Mouse (Mus musculus): ENCODE measurements around the gene Ash1l.
"Not testable (repeated sequence)": the region's sequence is repeated elsewhere in the genome, so short reads cannot be mapped to it uniquely, and the experiment has no call there.

The Ash1l gene

DNA sequence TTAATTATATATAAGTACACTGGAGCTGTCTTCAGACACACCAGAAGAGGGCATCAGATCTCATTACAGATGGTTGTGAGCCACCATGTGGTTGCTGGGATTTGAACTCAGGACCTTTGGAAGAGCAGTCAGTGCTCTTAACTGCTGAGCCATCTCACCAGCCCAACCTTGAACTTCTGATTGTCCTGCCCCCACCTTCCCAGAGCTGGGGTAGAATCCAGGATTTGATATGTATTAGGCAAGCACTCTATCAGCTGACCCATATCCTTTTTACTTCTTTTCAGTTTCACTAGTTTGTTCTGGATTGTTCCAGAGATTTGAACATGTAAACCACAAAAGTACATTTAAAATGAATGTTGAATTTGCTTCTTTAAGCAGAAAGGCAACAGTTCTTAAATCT, 12.8 kb downstream of the Ash1l start:
- DNase-seq = not testable (repeated sequence)

DNA sequence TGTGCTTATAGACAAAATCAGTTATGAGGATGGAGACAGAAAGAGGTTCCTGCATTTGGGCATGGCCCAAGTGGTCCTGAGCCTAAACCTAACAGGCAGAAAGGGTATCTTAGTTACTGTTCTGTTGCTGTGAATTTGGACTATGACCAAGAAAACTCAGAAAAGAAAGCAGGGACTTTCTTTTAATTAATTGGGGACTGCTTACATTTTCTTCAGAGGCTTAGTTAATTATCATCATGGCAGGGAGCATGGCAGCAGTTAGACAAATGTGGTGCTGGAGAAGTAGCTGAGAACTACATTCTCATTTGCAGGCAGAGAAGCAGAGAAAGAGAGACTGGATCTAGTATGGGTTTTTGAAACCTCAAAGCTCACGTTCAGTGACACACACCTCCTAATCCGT, 24.6 kb downstream of the Ash1l start:
- no peak for DNase-seq

DNA sequence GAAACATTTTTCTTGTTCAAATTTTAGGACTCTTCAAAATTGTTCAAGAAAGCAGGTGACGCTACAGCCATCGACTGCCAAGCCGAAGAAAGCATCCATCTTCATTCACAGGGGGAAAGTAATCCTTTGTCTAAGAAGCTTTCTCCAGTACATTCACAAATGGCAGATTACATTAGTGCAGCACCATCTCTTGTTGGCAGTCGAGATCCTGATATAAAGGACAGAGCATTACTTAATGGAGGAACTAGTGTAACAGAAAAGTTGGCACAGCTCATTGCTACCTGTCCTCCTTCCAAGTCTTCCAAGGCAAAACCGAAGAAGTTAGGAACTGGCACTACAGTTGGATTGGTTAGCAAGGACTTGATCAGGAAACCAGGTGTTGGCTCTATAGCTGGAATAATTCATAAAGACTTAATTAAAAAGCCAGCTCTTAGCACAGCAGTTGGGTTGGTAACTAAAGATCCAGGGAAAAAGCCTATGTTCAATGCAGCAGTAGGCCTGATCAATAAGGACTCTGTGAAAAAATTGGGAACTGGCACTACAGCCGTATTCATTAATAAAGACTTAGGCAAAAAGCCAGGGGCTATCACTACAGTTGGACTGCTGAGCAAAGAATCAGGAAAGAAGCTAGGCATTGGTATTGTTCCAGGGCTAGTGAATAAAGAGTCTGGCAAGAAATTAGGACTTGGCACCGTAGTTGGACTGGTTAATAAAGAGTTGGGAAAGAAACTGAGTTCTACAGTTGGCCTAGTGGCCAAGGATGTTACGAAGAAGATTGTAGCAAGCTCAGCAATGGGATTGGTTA, 31.0 kb downstream of the Ash1l start:
- DNase-seq = no peak

GRCm38 (mm10) chr3:88983921-88984381, 33.5 kb downstream of the Ash1l start:
- no peak for DNase-seq

DNA sequence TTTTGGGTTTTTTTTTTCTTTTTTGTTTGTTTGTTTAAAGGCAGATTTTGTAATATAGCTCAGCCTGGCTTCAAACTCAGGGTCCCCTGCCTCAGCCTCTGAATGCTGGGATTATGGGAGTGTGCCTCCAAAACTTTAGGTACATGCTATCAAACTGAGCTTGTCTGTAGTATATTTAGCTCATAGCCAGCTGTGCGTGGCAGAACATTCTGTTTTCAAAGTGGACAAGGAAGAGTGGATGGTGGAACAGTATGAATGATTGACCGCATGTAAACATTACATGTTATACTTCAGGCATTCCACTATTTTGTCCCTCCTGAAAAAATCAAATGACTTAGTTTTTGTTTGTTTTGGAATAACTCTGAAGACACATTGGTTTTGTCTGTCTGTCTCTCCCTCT, 42.4 kb downstream of the Ash1l start:
- DNase-seq = no peak

DNA sequence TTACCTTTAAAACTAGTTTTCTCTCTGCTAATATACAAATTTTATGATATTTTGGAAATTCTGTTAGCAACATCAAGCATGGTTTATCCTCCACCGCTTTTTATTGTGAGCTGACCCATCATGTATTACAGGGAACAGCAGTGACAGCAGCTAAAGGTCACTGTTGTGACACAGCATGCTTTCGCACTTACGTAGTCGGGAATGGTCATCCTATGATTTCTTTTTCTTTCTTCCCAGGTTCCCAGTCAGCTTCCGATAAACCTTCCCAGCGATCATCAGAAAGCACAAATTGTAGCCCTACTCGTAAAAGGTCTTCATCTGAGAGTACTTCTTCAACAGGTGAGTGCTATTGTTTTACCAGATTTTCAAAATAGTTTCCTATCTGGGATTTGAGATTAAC, 51.1 kb downstream of the Ash1l start:
- DNase-seq = no peak

- not testable (repeated sequence) for DNase-seq
These were observed 80.5 kb downstream of the Ash1l start for GRCm38 (mm10) chr3:89030896-89031295.

DNA sequence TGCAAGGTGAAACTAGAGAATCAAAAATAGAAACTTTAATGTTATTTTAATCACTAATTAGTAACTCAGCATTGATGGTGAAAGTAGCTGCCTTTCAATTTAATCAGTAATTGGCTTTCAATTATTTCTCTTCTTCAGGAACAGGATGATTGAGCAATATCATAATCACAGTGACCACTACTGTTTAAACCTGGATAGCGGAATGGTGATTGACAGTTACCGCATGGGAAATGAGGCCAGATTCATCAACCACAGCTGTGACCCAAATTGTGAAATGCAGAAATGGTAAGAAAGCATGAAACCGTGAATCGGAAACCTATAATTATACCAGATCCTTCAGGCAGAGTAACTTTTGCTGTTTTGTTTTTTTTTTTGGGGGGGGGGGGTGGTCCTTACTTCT, 92.9 kb downstream of the Ash1l start:
- no peak for DNase-seq

DNA sequence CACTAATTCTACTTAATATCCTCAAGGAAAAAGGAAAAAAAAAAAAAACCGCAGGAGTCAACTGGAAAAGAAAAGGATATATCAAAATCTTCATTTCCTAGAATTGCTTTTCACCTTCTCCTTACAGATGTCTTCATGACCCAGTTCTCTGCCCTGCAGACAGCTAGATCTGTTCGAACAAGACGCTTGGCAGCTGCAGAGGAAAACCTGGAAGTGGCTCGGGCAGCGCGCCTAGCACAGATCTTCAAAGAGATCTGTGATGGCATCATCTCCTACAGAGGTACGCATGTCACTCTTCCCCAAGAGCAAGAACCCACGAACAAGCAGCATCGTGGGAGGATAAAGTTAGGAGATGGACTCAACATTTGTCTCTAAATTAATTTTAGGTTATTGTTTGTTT, 107.9 kb downstream of the Ash1l start:
- DNase-seq = no peak

DNA sequence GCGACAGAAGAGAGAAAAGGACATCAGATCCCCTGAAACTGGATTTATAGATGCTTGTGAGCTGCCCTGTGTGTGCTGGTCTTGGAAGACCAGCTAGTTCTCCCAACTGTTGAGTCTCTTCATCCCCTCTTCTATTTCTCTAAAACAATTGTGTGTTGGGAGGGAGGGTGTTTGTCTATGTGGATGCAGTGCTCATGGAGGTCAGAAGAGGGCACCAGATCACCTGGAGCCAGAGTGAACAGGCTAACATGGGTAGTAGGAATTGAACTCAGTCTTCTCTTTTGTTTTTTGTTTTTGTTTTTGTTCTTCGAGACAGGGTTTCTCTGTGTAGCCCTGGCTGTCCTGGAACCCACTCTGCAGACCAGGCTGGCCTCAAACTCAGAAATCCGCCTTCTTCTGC, 108.4 kb downstream of the Ash1l start:
- peak; percentile 21 to 41 for DNase-seq

- no peak for DNase-seq
These were observed 111.3 kb downstream of the Ash1l start for GRCm38 (mm10) chr3:89061696-89062095.

DNA sequence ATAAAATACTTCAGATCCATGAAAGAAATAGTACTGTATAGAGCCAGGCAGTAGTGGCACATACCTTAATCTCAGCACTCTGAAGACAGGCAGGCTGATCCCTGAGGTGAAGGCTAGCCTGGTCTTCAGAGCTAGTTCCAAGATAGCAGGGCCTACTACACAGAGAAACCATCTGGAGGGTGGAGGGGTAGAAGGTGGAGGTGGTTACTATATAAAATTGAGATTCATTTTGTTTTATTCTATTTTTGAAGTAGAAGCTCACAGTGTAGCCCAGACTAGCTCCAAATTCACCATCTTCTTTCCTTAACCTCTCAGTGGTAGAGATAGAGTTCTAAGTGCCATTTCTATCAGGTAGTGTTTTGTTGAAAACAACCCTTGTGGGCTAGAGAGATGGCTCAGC, 116.8 kb downstream of the Ash1l start:
- DNase-seq = no peak

- DNase-seq = no peak
These were observed 127.0 kb downstream of the Ash1l start for GRCm38 (mm10) chr3:89077383-89077782.

DNA sequence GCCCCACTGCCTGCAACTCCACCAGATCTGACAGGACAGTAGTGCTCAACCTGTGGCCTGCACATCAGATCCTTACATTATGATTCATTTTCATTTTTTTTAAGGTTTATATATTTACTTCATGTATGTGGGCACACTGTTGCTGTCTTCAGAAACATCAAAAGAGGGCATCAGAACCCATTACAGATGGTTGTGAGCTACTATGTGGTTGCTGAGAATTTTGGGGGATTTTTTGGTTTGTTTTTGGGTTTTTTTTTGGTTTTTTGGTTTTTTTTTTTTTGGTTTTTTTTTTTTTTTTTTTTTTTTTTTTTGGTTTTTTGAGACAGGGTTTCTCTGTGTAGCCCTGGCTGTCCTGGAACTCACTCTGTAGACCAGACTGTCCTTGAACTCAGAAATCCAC, 131.9 kb downstream of the Ash1l start:
- DNase-seq = not testable (repeated sequence)

- DNase-seq = no peak
These were observed 133.7 kb downstream of the Ash1l start for GRCm38 (mm10) chr3:89084133-89084532.

DNA sequence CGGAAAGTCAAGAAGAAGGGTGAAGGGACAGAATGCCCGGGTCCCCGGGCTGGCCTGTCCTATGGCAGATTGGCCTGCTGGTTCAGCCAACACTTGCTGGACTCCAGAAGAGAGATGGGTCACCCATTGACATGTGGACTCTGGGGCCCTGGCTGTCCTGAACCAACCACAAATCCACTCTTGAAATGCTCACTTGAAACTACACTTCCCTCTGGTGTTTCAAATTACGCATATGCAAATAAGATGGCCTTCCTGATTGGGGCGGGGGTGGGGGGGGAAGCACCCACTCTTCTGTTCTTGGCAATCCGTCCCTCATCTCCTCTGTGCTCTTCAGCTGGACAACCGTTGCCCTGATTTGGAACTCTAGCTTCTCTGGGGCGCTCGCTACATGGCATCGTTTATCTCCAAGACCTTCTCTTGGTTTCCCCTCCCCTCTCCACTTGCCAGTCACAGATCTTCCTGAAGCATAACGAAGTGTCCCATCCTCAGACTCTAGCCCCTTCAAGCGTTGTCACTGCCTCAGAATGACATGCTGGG, 134.3 kb downstream of the Ash1l start:
- DNase-seq = no peak

- peak; percentile 81 to 84 for DNase-seq
These were observed 137.1 kb downstream of the Ash1l start for GRCm38 (mm10) chr3:89087338-89088110.

- DNase-seq = no peak
These were observed 138.6 kb downstream of the Ash1l start for GRCm38 (mm10) chr3:89088974-89089373.

DNA sequence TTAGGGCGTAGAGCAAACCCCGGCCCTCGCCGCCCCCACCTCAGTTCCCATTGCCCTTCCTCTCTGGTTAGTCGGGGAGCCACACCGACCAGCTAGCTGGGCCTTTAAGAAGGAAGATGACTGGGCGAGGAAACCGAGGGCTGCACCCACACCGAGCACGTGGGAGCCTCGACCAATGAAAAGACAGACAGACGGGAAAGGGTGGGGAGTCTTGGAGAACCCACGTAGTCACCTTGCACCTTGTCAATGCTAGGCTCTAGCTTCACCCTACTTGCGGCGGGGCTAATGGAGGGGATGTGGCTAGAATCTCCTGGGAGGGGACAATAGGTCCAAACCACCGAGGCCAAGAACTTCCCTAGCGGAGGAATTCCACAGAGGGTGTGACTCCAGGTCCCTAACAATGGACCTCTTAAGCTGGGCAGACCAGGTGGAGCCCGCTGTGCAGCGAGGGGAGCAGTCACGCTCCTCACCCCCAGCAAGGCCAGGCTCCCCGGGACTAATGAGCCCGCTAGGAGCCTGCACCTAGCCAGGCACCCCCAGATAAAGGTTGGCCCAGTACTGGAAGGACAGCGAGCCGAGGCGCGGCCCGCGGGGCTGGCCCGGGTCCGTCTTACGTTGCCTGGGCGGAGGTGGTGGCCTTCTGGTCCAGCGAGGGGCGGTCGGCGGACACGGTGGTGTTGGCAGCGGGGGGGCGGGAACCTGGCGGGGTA, 139.6 kb downstream of the Ash1l start:
- DNase-seq = peak; percentile 84

DNA sequence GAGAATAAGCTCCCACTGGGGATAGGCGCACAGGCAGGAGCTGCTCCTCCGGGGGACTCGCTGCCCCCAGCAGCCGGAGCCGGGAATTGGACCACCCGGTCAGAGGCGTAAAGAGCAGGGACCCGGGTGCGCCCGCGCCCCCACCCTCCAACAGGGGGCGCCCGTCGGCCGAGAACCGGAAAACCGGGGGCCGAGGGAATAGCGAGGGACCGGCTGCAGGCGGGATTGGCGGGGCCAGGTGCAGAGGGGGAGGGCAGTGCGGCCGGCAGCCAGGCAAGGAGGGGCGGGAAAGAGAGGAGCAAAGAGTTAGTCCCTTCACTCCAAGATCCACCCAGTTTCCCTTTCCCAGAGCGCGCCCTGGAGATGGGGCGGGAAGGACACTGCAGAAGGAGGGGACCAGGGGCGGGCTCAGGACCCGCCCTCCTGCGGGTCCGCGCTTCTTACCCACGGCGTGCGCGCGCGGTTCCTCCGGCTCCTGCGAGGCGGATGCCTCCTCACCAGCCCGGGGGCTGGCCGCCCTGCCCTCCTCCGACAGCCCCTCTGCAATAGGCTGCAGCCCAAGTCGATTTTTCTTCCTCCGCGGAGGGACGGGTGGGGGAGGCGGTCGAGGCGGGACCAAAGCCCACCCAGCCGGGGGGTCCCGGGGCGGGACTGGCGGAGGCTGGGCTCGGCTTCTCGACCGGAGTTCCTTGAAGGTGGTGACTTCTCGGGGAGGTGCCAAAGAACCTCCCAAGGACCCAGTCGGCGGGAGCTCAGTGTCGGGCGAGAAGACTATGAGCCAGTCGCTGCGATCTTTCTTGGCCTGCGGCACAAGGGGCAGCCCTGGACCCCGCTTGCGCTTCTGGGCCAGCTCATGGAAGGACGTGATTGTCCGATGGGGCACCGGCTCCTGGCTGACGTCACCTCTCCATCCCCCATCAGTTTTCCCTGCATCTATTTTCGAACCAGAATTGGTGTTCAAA, 140.6 kb downstream of the Ash1l start:
- DNase-seq = peak; percentile 81 to 87

- peak; percentile 29 to 40 for DNase-seq
These were observed 141.5 kb downstream of the Ash1l start for GRCm38 (mm10) chr3:89091811-89092508.

All from cerebellum, postnatal 36 days (tissue).